Mouse (Mus musculus) spleen, postnatal 4 days (tissue): ENCODE measurements around the gene Syne1.

ENCODE experiments used
- DNase-seq, 2 experiments: peaks; one replicate each; pipeline ENCODE4 v3.0.0; 2022; ENCODE audit warnings: low spot score in 2 of 2

Syne1 gene

GRCm38 (mm10) chr10:5067113-5067512, 484.2 kb downstream of the Syne1 start:
- DNase-seq, result no peak

- no peak for DNase-seq
Measured at GRCm38 (mm10) chr10:5059983-5060382, 491.3 kb downstream of the Syne1 start.

DNA sequence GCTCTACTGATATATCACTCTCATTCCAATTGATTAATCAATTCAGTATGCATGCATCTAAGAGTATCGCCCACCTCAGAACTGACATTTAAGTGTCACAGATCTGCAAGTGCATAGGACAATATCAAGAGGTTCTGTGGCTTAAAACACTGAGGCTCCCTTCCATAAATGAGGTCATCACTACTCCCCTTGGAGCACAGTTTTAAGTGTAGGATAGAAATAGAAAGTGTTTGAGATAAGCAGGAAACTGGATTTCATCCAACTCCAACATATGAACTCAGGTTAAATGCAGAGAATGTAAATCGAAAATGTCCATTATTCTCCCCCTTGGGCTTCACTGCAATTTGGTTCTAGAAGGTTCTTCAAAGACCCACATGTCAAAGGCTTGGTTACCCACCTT, 492.4 kb downstream of the Syne1 start:
- DNase-seq, result no peak

DNA sequence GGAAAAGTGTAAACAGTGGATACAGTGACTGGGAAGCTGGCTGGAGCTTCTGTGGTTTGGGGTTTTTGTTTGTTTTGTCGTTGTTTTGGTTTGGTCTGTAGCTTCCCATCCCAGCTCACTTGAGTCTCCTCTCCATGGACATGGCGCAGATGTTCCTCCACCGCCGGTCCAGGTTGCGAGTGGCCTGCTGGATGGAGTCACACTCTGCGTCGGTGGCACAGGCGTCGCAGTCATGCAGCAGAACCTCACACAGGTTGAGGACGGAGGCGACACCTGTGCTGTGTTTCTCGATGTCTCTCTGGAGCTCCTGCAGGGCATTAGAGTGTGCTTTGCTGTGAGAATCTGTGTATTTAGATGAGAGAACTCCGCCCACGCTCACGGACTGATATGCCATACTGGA, 493.6 kb downstream of the Syne1 start:
- no peak for DNase-seq

DNA sequence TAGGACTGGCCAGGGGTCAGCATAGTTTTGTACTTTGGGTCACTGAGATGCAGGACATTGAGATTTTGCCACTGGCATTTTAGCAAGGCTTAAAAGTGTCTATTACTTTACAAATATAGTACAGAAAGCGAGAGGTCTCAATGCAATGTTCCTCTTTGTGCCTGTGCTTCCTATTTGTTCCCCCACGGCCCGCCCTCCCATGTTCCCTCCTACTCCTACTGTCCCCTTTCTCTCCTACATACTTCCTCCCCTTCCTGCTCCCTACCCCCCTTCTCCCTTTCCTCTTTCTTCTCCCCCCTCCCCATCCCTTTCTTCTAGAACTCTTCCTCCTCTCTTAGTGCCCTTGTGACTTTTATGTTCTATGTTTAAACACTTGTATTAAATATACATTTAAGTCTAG, 494.3 kb downstream of the Syne1 start:
- DNase-seq, result no peak

DNA sequence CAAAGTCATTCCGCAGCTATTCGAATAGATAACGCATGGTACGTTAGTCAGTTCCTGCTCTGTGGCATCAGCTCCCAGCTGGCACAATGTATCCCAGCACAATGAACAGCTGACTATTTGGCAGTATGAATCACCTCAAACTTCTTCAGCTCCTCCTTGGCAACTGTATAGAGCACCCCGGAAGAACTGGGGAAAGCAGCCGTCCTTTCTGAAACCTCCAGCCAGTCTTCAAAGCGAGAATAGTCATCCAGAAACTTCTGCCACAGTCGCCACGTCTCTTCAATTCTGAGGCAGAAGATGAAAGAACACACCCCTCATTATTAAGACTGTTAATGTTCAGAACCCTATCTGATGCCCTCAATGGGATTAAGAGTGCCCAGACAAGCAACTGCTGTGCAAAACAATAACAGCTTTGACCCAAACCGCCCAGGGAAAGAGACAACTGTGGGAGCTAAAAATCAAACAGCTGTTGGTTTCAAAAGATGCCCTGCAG, 495.0 kb downstream of the Syne1 start:
- DNase-seq, result no peak

DNA sequence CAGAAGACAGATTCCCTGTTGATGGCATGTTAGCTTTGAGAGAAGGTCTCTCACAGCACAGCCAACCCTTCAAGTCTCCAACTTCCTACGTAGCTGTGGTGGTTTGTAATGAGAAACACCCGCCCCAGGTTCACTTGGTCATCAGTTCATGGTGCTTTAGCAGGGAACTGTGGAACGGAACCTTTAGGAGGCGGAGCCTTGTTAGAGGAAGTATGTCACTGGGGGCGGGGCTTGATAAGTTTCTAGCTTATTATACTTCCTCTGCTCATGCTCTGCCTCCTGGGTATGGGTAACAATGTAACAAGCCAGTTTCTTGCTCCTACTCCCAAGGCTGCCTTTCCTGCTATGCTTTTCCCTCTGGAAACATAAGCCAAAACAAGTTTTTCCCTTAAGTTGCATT, 505.6 kb downstream of the Syne1 start:
- no peak for DNase-seq

DNA sequence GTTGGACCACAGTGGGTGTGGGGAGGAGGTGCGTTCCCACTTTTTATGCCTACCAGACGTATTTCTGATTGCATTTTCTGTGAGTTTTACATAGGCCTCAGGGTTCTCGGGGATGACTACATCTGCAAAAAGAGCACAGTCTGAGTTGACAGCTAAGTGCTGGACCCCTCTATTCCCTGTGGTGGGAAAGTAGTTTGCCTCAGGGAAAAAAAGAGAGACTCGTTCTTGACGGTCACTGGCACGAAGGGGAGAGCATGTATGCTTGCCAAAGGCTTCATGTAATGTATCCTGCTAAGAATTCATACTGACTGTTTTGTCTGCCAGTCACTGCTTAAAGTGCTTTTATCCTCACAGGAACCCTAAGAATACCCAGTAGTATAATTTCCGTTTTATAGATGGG, 506.1 kb downstream of the Syne1 start:
- DNase-seq, result no peak

- DNase-seq, result no peak
Measured at GRCm38 (mm10) chr10:5044481-5044880, 506.8 kb downstream of the Syne1 start.

DNA sequence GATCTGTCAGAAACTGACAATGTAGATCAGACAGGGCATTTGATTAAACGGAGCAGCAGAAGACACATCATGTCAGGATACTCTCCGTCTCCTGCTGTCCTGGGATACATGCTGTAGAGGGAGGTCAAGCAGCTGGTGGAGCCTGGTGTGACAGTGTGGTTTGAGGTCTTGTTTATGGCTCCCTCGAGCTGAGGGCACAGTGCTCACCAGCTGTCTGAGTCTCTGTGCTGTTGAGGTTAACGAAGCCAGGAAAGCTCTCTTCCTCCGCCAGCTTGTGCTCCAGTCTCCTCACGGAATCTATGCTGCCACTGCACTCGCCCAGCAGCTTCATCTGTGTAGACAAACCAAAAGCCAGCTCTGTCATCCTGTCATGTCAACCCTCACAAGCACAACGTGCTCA, 510.0 kb downstream of the Syne1 start:
- DNase-seq, result no peak

GRCm38 (mm10) chr10:5032192-5033048, 518.9 kb downstream of the Syne1 start:
- no peak for DNase-seq

GRCm38 (mm10) chr10:5029883-5030282, 521.4 kb downstream of the Syne1 start:
- DNase-seq, result no peak

GRCm38 (mm10) chr10:5029161-5029560, 522.1 kb downstream of the Syne1 start:
- DNase-seq, result no peak

- no peak for DNase-seq
Measured at GRCm38 (mm10) chr10:5028301-5028700, 523.0 kb downstream of the Syne1 start.

DNA sequence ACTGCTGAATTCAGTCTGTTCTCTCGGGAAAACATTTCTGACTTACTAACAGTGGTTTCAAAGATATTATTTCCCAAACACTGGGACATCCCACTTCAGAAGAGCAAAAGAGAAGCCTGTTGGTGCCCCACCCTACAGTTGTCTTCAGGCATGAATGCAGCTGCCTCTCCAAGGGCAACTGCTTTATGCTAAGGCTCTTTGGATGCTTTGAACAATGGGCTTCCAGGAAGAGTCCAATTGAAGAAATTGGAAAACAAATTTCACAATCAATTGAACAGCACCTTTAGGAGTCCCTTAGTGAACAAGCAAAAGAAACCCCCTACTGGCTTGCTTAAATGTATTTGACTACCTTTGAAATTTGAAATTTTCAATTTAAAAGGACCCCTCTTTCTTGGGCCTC, 524.1 kb downstream of the Syne1 start:
- DNase-seq, result no peak

DNA sequence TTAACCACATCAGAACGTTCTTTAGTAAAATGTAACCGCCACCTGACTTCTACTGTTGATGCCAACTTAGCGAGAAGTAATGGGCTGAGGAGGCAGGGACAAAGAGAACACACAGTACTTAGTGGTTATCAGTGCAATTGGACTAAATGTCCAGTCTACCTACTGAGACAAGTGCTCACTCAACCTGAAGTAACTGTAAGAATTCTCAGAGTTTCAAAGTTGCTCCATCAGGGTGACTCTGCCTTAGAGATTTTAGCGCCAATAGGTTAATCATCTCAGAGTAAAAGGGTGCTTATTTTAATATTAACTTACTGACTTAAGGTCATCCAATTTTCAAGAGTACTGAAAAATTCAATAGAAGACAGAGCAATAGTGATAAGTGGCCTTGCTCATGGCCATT, 525.4 kb downstream of the Syne1 start:
- no peak for DNase-seq

DNA sequence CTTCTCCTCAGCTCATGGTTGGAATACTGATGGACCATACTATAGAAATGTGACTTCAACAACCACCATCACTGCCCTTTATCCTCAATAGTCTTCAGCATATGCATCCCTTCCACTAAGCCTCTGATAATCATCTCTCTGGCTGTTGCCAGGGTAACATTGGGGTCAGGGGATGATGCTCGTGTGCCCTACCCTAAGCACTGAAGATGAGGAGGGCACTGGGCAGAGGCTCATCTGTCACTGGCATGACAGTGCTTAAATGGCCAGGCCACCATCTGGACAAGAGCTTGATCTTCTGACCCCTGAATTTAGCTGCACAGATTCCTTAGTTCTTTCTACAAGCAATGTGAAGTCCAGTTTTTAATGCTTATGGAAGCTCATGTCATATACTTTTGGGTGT, 534.1 kb downstream of the Syne1 start:
- DNase-seq, result no peak

- DNase-seq, result no peak
Measured at GRCm38 (mm10) chr10:5014976-5015375, 536.3 kb downstream of the Syne1 start.

DNA sequence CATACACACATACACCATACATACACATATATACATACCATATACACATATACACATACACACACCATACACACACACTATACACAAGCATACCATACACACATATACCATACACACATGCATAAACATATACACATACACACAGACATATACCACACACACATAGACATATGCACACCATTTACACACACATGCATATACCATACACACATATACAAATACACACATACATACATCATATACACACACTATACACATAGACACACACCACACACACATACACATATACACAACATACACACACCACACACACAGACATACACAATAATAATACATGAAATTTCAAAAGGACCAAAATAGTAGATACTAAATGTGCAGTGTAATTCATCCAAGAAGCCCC, 539.3 kb downstream of the Syne1 start:
- DNase-seq, result no peak

- no peak for DNase-seq
Measured at GRCm38 (mm10) chr10:5008795-5009366, 542.4 kb downstream of the Syne1 start.

GRCm38 (mm10) chr10:4996592-4996991, 554.7 kb downstream of the Syne1 start:
- DNase-seq, result no peak

DNA sequence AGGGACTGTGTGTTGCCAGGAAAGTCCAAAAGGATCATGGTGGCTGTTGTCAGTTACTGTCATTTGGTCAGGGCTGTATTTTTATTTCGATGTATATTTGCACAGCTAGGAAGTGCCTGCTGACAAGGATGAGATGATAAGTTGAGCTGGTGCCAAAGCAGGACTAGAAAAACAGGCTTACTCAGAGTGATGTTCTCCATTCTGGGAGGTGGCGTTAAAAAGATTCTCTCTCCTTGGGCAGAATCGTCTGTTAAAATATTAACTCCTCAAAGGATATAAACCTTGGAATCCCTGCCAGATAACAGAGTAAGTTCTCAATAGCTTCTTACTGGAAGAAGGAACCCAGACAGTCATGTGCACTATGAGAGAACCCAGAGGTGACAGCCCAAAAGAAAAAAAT, 557.5 kb downstream of the Syne1 start:
- DNase-seq, result no peak

DNA sequence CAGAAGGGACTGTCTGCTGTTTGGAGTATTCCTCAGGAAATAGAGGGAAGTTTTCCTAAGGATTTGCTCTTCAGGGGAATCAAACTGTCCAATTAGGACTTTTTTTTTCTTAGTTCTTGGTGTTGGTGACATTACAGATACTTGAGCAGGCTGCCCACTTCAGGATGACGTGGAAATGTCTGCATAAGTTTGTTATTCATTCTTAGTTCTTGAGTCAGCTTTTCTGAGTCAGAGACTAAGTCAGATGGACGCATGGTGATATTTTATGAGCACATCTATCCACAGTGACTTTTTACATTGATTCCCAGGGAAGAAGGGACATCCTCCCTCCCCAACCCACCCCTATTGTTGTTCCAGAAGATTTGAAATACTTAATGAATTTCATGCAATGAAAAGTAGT, 567.4 kb downstream of the Syne1 start:
- no peak for DNase-seq
